Mouse (Mus musculus) CD4-positive, CD25-positive, alpha-beta regulatory T cell (primary cell): ENCODE results near the gene Aldh1a2. TPM values are rescaled to one million over a fixed set of nuclear protein-coding genes. Genes with fewer than 3 reads are reported as not detected.

Experiments
- polyA plus RNA-seq: library from polyadenylated mRNA; unstranded; fragments of 100-300 nt; shearing (Covaris generic); gene quantifications from one replicate; pipeline ENCODE4 v1.2.1, GENCODE M21; 2017

Aldh1a2 gene
- 0.77 TPM for polyA plus RNA-seq

GRCm38 (mm10) chr9:71215248-71216035 lies at the start of gene Aldh1a2:
Aldh1a2 (plus strand) TSS chr9:71215789.

GRCm38 (mm10) chr9:71168511-71168910 lies 47.1 kb upstream of the Aldh1a2 start, which contains the start of gene Aqp9:
Aqp9 (minus strand) TSS chr9:71168682.

Other genes starting within 250 kb of the Aldh1a2 start
- gene Aqp9, start 47.1 kb upstream of the Aldh1a2 start, polyA plus RNA-seq, result 0.80 TPM